ENCODE assay signal across 11 mouse cellular contexts in the genomic region with DNA sequence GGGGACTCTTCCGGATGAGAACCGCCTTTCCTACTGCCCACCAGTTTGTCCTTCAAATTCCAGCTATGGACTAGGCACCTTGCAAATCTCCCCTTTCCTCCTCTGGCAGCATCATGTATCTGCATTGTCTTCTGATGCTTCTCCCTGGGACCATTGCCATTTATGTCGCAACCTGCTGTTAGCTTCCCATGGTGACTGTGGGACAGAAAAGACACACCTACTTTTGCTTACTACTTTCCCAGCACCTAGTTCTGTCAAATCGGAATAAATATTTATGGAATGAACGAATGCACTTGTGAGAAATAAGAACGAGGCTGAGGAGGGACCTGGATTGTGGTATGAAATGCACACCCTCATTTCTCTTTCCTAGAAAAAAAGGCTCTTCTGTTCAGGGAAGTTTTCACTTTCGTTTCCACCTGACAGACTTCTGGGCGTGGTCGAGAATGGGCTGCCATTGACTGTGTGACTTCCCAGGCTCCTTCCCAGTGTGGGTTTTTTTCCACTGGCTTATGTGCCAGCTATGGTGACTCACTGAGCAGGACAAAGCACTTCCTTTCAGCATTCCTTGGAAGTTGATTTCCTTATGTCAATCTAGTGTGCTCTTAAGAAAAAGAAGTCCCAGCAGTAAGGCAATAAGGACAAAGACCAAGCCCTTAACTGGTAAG. TPM values are rescaled to one million over a fixed set of nuclear protein-coding genes. Genes with fewer than 3 reads are reported as not detected.
A peak's percentile ranks its signal among the peaks of the same experiment; 100 is the strongest.
DNase-seq lines count a peak whose midpoint lies in the region; ATAC-seq and TF ChIP-seq lines count a peak whose summit lies in the region.
"Had no signal": no experiment of that assay in that cellular context is flagged by ENCODE, and none has a peak within 500 bp of the region (broad histone marks: within the 10 kb centered on the region; RNA-seq: fewer than 3 reads in every experiment).

No protein-coding gene starts in this region.

- DNase-seq in adrenal gland, adult 8-10 months, result peak; percentile 10
- DNase-seq in adrenal gland, postnatal 4 days (ENCODE audit: low spot score in 2 of 2), result no peak
- DNase-seq in adipocyte (ENCODE audit: low spot score), result peak; percentile 85
- peak; percentile 51 for DNase-seq in heart, postnatal 25 days (ENCODE audit: low spot score)
- peak; percentile 81 for DNase-seq in lung, postnatal 0 days (ENCODE audit: low spot score)
- DNase-seq in spleen, adult 18-20 months, result no peak
- DNase-seq in thymus, adult 2 months, result no peak
- DNase-seq: B cell, adult 2 months had no signal

- WGBS in lung, postnatal 0 days, result 49% methylated on average over 9 of the region's 9 CpGs
- WGBS in midbrain, embryonic 16.5 days, result 86% methylated on average over 9 of the region's 9 CpGs
- WGBS in thymus, adult 2 months, result 77% methylated on average over 9 of the region's 9 CpGs

- no peaks in the 10 kb centered on the region for H3K36me3 ChIP-seq in lung, postnatal 0 days (ENCODE audit: insufficient read depth, low read length)
- H3K36me3 ChIP-seq in midbrain, embryonic 16.5 days (ENCODE audit: control insufficient read depth, insufficient read depth, low read length), result no peaks in the 10 kb centered on the region
- H3K36me3 ChIP-seq in thymus, adult 2 months (ENCODE audit: control insufficient read depth, insufficient read depth, low read length), result no peaks in the 10 kb centered on the region
- H3K36me3 ChIP-seq: forebrain, embryonic 12.5 days had no signal

- H3K4me2 ChIP-seq in lung, postnatal 0 days (replicated peaks; ENCODE audit: low read depth, low read length), result peak overlapping the region; percentile 17; the same call in 1 of the 2 replicates
- no peak overlapping the region for H3K4me2 ChIP-seq in midbrain, embryonic 16.5 days (ENCODE audit: low read length)
- H3K4me2 ChIP-seq: forebrain, embryonic 12.5 days had no signal

- no peak for TF ChIP-seq CTCF in lung, postnatal 0 days (IDR thresholded peaks at IDR 0.05)
- TF ChIP-seq CTCF in thymus, adult 2 months (IDR thresholded peaks at IDR 0.05; ENCODE audit: borderline replicate concordance, control insufficient read depth, extremely low read depth, insufficient read depth, low read length, poor library complexity), result no peak

- H3K4me3 ChIP-seq in lung, postnatal 0 days (ENCODE audit: low read depth, low read length), result peak overlapping the region; percentile 6; the same call in 1 of the 2 replicates
- no peak overlapping the region for H3K4me3 ChIP-seq in midbrain, embryonic 16.5 days (ENCODE audit: low read depth, low read length)
- H3K4me3 ChIP-seq in thymus, adult 2 months (ENCODE audit: control insufficient read depth, insufficient read depth, low read length), result no peak overlapping the region
- H3K4me3 ChIP-seq: forebrain, embryonic 12.5 days had no signal

- peak; percentile 68; the same call in 1 of the 2 replicates for TF ChIP-seq EP300 in lung, postnatal 0 days (IDR thresholded peaks at IDR 0.05)

- no peaks in the 10 kb centered on the region for H3K27me3 ChIP-seq in lung, postnatal 0 days (replicated peaks; ENCODE audit: insufficient read depth, low read length)
- H3K27me3 ChIP-seq in midbrain, embryonic 16.5 days (ENCODE audit: control insufficient read depth, insufficient read depth, low read depth, low read length), result no peaks in the 10 kb centered on the region
- no peaks in the 10 kb centered on the region for H3K27me3 ChIP-seq in thymus, adult 2 months (ENCODE audit: control insufficient read depth, insufficient read depth, low read length)
- H3K27me3 ChIP-seq: forebrain, embryonic 12.5 days had no signal

- no peak for TF ChIP-seq POLR2A in thymus, adult 2 months (IDR thresholded peaks at IDR 0.05; ENCODE audit: control insufficient read depth, extremely low read depth, insufficient read depth, low read length, poor library complexity)

- peak; percentile 93 for ATAC-seq in lung, postnatal 0 days
- no peak for ATAC-seq in midbrain, embryonic 16.5 days

- no peaks in the 10 kb centered on the region for H3K9me3 ChIP-seq in lung, postnatal 0 days (ENCODE audit: low read length)
- H3K9me3 ChIP-seq in midbrain, embryonic 16.5 days (replicated peaks; ENCODE audit: control insufficient read depth, low read length, poor library complexity, severe bottlenecking), result no peaks in the 10 kb centered on the region
- H3K9me3 ChIP-seq: forebrain, embryonic 12.5 days had no signal

- no peak overlapping the region for H3K9ac ChIP-seq in lung, postnatal 0 days (replicated peaks; ENCODE audit: low read depth)
- H3K9ac ChIP-seq in midbrain, embryonic 16.5 days (ENCODE audit: low read depth, low read length), result no peak overlapping the region
- H3K9ac ChIP-seq: forebrain, embryonic 12.5 days had no signal

- intact Hi-C loops in heart, postnatal 25 days (cut with DNase I), result no loop called here

- no peaks in the 10 kb centered on the region for H3K4me1 ChIP-seq in lung, postnatal 0 days (ENCODE audit: insufficient read depth, low read depth, low read length)
- H3K4me1 ChIP-seq in midbrain, embryonic 16.5 days (ENCODE audit: control insufficient read depth, insufficient read depth, low read length), result no peaks in the 10 kb centered on the region
- no peaks in the 10 kb centered on the region for H3K4me1 ChIP-seq in thymus, adult 2 months (replicated peaks; ENCODE audit: control insufficient read depth, insufficient read depth, low read length)
- H3K4me1 ChIP-seq: forebrain, embryonic 12.5 days had no signal

- H3K27ac ChIP-seq in lung, postnatal 0 days (ENCODE audit: low read length), result peak overlapping the region; percentile 4; the same call in 1 of the 2 replicates
- H3K27ac ChIP-seq in midbrain, embryonic 16.5 days (ENCODE audit: low read length), result no peak overlapping the region
- H3K27ac ChIP-seq in thymus, adult 2 months (ENCODE audit: control insufficient read depth, insufficient read depth, low read length), result no peak overlapping the region
- H3K27ac ChIP-seq: forebrain, embryonic 12.5 days; macrophage had no signal

RNA-seq across cellular contexts. Expression of gene Clca2, which starts 2.8 kb away (rescaled TPM):
- 1 to 10 TPM in 1 of 4 experiments, under 1 TPM in 1, not detected in 2; 0.12 to 1.3 TPM for total RNA-seq in adrenal gland, adult 8-10 months (2022)
- under 1 TPM in 1 of 2 experiments, not detected in 1; 0.08 TPM for total RNA-seq in adrenal gland, postnatal 4 days (2021)
- total RNA-seq in heart, postnatal 25 days (2021), result under 1 TPM; 0.05 to 0.28 TPM
- 0.11 and 0.16 TPM in 2 replicates for polyA plus RNA-seq in lung, postnatal 0 days (2015; fragmentation: Nextera tagmentation; extraction: Ambion mirVana)
- 0.10 TPM in 1 of 2 replicates, not detected in the other for polyA plus RNA-seq in midbrain, embryonic 16.5 days (2015; fragmentation: Nextera tagmentation; extraction: Ambion mirVana)
- 0.51 and 2.0 TPM in 2 replicates for polyA plus RNA-seq in thymus, adult 2 months (2012; rRNA removed)
- polyA plus RNA-seq: macrophage had no signal

RNA-seq across cellular contexts. Expression of gene Odf2l, which starts 16.4 kb away (rescaled TPM):
- 10 to 100 TPM; 18.1 to 26.7 (median 22.5) TPM for total RNA-seq in adrenal gland, adult 8-10 months (2022)
- total RNA-seq in adrenal gland, postnatal 4 days (2021), result 10 to 100 TPM; 29.7 to 35.5 TPM
- 10 to 100 TPM; 10.0 to 10.8 TPM for total RNA-seq in heart, postnatal 25 days (2021)
- polyA plus RNA-seq in lung, postnatal 0 days (2015; fragmentation: Nextera tagmentation; extraction: Ambion mirVana), result 8.6 and 10.1 TPM in 2 replicates
- polyA plus RNA-seq in midbrain, embryonic 16.5 days (2015; fragmentation: Nextera tagmentation; extraction: Ambion mirVana), result 12.6 and 13.7 TPM in 2 replicates
- polyA plus RNA-seq in thymus, adult 2 months (2012; rRNA removed), result 4.3 and 4.5 TPM in 2 replicates

Comparison
In these comparisons a context has a peak if more than half of its experiments do, and no peak if none do; other contexts are left out.
1. DNase-seq: peak in adrenal gland, adult 8-10 months (single experiment), adipocyte (single experiment), heart, postnatal 25 days (single experiment) and lung, postnatal 0 days (single experiment); none in adrenal gland, postnatal 4 days (0 of 2), spleen, adult 18-20 months (0 of 2) and thymus, adult 2 months (single experiment).